Mouse (Mus musculus) CH12.LX (cell line): ENCODE data around the gene Aco1. TPM values are rescaled to one million over a fixed set of nuclear protein-coding genes. Genes with fewer than 3 reads are reported as not detected.

Source experiments
- DNase-seq: peaks from one replicate; pipeline ENCODE4 v3.0.0-alpha.2; 2013; ENCODE audit errors: extremely low read depth
- H3K27ac ChIP-seq: 2 replicates; pipeline ENCODE4 v1.5.1; 2012; ENCODE audit warnings: low read depth, mild to moderate bottlenecking, control low read depth, moderate library complexity; ENCODE audit not compliant: insufficient read depth
- H3K27me3 ChIP-seq: replicated peaks from 2 replicates; pipeline ENCODE3; 2012; ENCODE audit warnings: inconsistent platforms
- H3K36me3 ChIP-seq, 2 experiments: replicated peaks in 1 of 2; 2 replicates each; pipeline versions ENCODE3 to v1.6.1; 2012; ENCODE audit warnings: inconsistent platforms in 1 of 2, low read length in 1 of 2, mild to moderate bottlenecking in 1 of 2, mixed read lengths in 1 of 2, moderate library complexity in 1 of 2; ENCODE audit not compliant: control insufficient read depth in 1 of 2, insufficient read depth in 1 of 2
- H3K4me1 ChIP-seq, 2 experiments: 2 replicates each; pipeline ENCODE4 v1.6.1; 2012; ENCODE audit warnings: inconsistent platforms in 1 of 2, moderate library complexity in 1 of 2; ENCODE audit not compliant: insufficient read depth in 2 of 2, control insufficient read depth in 1 of 2
- H3K4me2 ChIP-seq: 2 replicates; pipeline ENCODE4 v1.6.1; 2012; ENCODE audit warnings: low read depth, mild to moderate bottlenecking, control low read depth; ENCODE audit not compliant: poor library complexity, insufficient read depth, severe bottlenecking
- H3K4me3 ChIP-seq, 3 experiments: fragments of 150-350 bp in 1 of 3; sonication (generic) in 1 of 3; replicated peaks in 1 of 3; 2 replicates each; pipeline versions ENCODE3 to v1.5.1; 2011 to 2012; ENCODE audit warnings: low read depth in 2 of 3, low read length in 2 of 3, mild to moderate bottlenecking in 2 of 3, moderate library complexity in 2 of 3, control low read depth in 1 of 3, improper control_type of control experiment in 1 of 3, inconsistent platforms in 1 of 3, mixed read lengths in 1 of 3; ENCODE audit not compliant: poor library complexity in 1 of 3
- H3K79me2 ChIP-seq: replicated peaks from 2 replicates; pipeline ENCODE4 v1.6.1; 2012; ENCODE audit warnings: mild to moderate bottlenecking, moderate library complexity; ENCODE audit not compliant: control insufficient read depth, poor library complexity, insufficient read depth, severe bottlenecking; ENCODE audit errors: extremely low read depth
- H3K9ac ChIP-seq: 2 replicates; pipeline ENCODE4 v1.6.1; 2012; ENCODE audit warnings: low read depth, mild to moderate bottlenecking, control low read depth, moderate library complexity; ENCODE audit not compliant: insufficient read depth
- H3K9me3 ChIP-seq: replicated peaks from 2 replicates; pipeline ENCODE3; 2012; ENCODE audit warnings: low read length, inconsistent platforms, mixed read lengths
- CTCF ChIP-seq, 2 experiments: IDR thresholded peaks in 1 of 2; conservative IDR thresholded peaks in 1 of 2; 2 replicates each; pipeline ENCODE4 v1.5.1; 2011 to 2012; ENCODE audit warnings: low read depth in 2 of 2, low read length in 2 of 2, improper control_type of control experiment in 1 of 2, inconsistent platforms in 1 of 2, mild to moderate bottlenecking in 1 of 2, moderate library complexity in 1 of 2
- ETS1 ChIP-seq: conservative IDR thresholded peaks from 2 replicates; pipeline ENCODE4 v1.6.1; 2012; ENCODE audit warnings: low read depth, mild to moderate bottlenecking, inconsistent platforms, low read length, improper control_type of control experiment, moderate library complexity
- HCFC1 ChIP-seq: IDR thresholded peaks from 2 replicates; pipeline ENCODE4 v1.6.1; 2012; ENCODE audit warnings: low read depth, mild to moderate bottlenecking, inconsistent platforms, low read length, improper control_type of control experiment
- JUND ChIP-seq: conservative IDR thresholded peaks from 2 replicates; pipeline ENCODE4 v1.6.1; 2011; ENCODE audit warnings: low read depth, low read length, improper control_type of control experiment
- KAT2A ChIP-seq: IDR thresholded peaks from 2 replicates; pipeline ENCODE4 v1.6.1; 2012; ENCODE audit warnings: low read length, improper control_type of control experiment, inconsistent platforms; ENCODE audit not compliant: insufficient replicate concordance
- MYC ChIP-seq: IDR thresholded peaks from 2 replicates; pipeline ENCODE4 v1.6.1; 2011; ENCODE audit warnings: low read depth, mild to moderate bottlenecking, improper control_type of control experiment, low read length
- NELFE ChIP-seq: IDR thresholded peaks from 2 replicates; pipeline ENCODE4 v1.6.1; 2011; ENCODE audit warnings: low read depth, low read length, improper control_type of control experiment
- RAD21 ChIP-seq: IDR thresholded peaks from 2 replicates; pipeline ENCODE4 v1.6.1; 2011; ENCODE audit warnings: low read depth, mild to moderate bottlenecking, low read length, improper control_type of control experiment, moderate library complexity
- RCOR1 ChIP-seq: conservative IDR thresholded peaks from 2 replicates; pipeline ENCODE4 v1.6.1; 2012; ENCODE audit warnings: low read depth, mild to moderate bottlenecking, inconsistent platforms, low read length, improper control_type of control experiment
- SMC3 ChIP-seq: IDR thresholded peaks from 2 replicates; pipeline ENCODE4 v1.6.1; 2011; ENCODE audit warnings: low read depth, low read length, improper control_type of control experiment
- TBP ChIP-seq: conservative IDR thresholded peaks from 2 replicates; pipeline ENCODE4 v1.6.1; 2011; ENCODE audit warnings: low read depth, low read length, improper control_type of control experiment
- TCF12 ChIP-seq: IDR thresholded peaks from 2 replicates; pipeline ENCODE4 v1.6.1; 2014; ENCODE audit warnings: low read depth, mild to moderate bottlenecking, inconsistent platforms, low read length, improper control_type of control experiment
- UBTF ChIP-seq: IDR thresholded peaks from 2 replicates; pipeline ENCODE4 v1.6.1; 2012; ENCODE audit warnings: low read depth, mild to moderate bottlenecking, inconsistent platforms, low read length, improper control_type of control experiment, moderate library complexity
- USF1 ChIP-seq: IDR thresholded peaks from 2 replicates; pipeline ENCODE4 v1.6.1; 2014; ENCODE audit warnings: low read depth, mild to moderate bottlenecking, inconsistent platforms, low read length, improper control_type of control experiment
- USF2 ChIP-seq: conservative IDR thresholded peaks from 2 replicates; pipeline ENCODE4 v1.6.1; 2011; ENCODE audit warnings: low read depth, low read length, improper control_type of control experiment
- ZC3H11A ChIP-seq: IDR thresholded peaks from 2 replicates; pipeline ENCODE4 v1.6.1; 2012; ENCODE audit warnings: low read depth, mild to moderate bottlenecking, inconsistent platforms, low read length, improper control_type of control experiment
- dilution Hi-C: fragments of 300-500 bp; cut with MboI; formaldehyde crosslinking; loops from 2 replicates; pipeline ENCODE4 v1.14.3; 2020; ENCODE audit warnings: low sequenced_read_pairs; ENCODE audit not compliant: extremely low pct_unique_long_range_greater_than_20kb, extremely low pct_ligation_motif_present
- in situ Hi-C: fragments of 300-500 bp; cut with MboI; formaldehyde crosslinking; loops from 3 replicates; pipeline ENCODE4 v1.14.3; 2019; ENCODE audit warnings: low sequenced_read_pairs, low pct_ligation_motif_present, low pct_unique_long_range_greater_than_20kb, mixed read lengths
- polyA plus RNA-seq: library from polyadenylated mRNA; unstranded; fragments of >175 nt; gene quantifications from 2 replicates; pipeline ENCODE4 v1.2.1, GENCODE M21; 2012; ENCODE audit warnings: low read depth; ENCODE audit not compliant: insufficient read length
- total RNA-seq, 2 experiments: library from RNA; depleted of rRNA; stranded (reverse); fragments of 300-350 nt in 1 of 2; fragments of >200 nt in 1 of 2; gene quantifications; 2 replicates each; pipeline ENCODE4 v1.2.3; 2012 to 2014

The Aco1 gene
- total and polyA plus RNA-seq, 3 experiments = 23.2 to 27.1 (median 24.8) TPM

DNA sequence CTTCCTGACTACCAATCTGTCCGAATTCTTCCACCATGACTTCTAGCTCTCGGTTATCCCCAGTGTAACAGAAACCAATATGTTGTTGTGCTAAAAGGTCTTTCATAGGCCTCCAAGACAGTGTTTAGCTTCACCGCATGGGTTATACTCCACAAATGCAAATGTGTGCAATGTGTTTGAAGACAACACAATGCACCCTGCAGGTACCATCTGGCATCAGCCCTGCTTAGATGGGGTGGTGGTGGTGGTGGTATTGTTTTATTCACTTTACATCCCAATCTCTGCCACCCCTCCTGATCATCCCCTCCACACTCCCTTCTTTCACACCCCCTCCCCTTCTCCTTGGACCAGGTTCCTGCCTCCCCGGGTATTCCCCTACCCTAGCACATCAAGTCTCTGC lies 34.9 kb upstream of the Aco1 start:
- dilution Hi-C loops (no loop called here), in situ Hi-C loops (no loop called here)
- no peaks in the 10 kb centered on the region for H3K79me2 ChIP-seq

GRCm38 (mm10) chr4:40113173-40113572 lies 29.7 kb upstream of the Aco1 start:
- Histone ChIP-seq H3K36me3 (no peaks in the 10 kb centered on the region), H3K9ac (no peak overlapping the region), H3K27ac (no peak overlapping the region), H3K4me1 (no peaks in the 10 kb centered on the region), H3K9me3 (no peaks in the 10 kb centered on the region), H3K4me3 (no peak overlapping the region), H3K4me2 (no peak overlapping the region), H3K79me2 (no peaks in the 10 kb centered on the region), H3K27me3 (no peaks in the 10 kb centered on the region)
- TF ChIP-seq CTCF (conservative IDR thresholded peaks at IDR 0.05 in 1 of 2, IDR thresholded peaks at IDR 0.05 in 1 of 2; ENCODE audit: low read depth in 2 of 2, low read length in 2 of 2) = peak in 1 of 2 experiments; percentile 31; a peak in 2 of 4 replicates
- TF ChIP-seq JUND = no peak
- TF ChIP-seq RAD21 = peak; percentile 52
- TF ChIP-seq TCF12 = no peak
- dilution Hi-C loops = no loop called here
- DNase-seq = no peak
- in situ Hi-C loops = no loop called here

More for the DNA sequence above, 34.9 kb upstream of the Aco1 start:
- H3K9ac ChIP-seq = no peak overlapping the region
- no peaks in the 10 kb centered on the region for H3K27me3 ChIP-seq
- no peak overlapping the region for H3K4me3 ChIP-seq
- no peaks in the 10 kb centered on the region for H3K4me1 ChIP-seq
- H3K4me2 ChIP-seq = no peak overlapping the region
- DNase-seq = no peak
- no peak overlapping the region for H3K27ac ChIP-seq
- H3K9me3 ChIP-seq = peaks cover 3% of the 10 kb centered on the region
- TF ChIP-seq RCOR1 (no peak), KAT2A (no peak), USF2 (no peak), SMC3 (no peak), USF1 (no peak), TBP (no peak), JUND (no peak), ZC3H11A (no peak), HCFC1 (no peak), MYC (no peak), UBTF (no peak), ETS1 (no peak), NELFE (no peak)
- no peaks in the 10 kb centered on the region for H3K36me3 ChIP-seq
